Mouse (Mus musculus): ENCODE measurements at regions not wholly inside any gene's neighbourhood (a gene's known extent, or its start where the extent isn't known, plus 50 kb on each side); places are given as distances from the start of the nearest gene placed in this dataset.

GRCm38 (mm10) chr1:35580474-35580873 is 487.7 kb upstream of the Hs6st1 start:
- in situ Hi-C loops (cut with MseI, MboI): no loop called here

GRCm38 (mm10) chr1:35587900-35588299 is 480.3 kb upstream of the Hs6st1 start:
- in situ Hi-C loops (cut with MseI, MboI): no loop called here

- in situ Hi-C loops (cut with MseI, MboI): no loop called here
Observed at GRCm38 (mm10) chr1:35588939-35589338, 479.3 kb upstream of the Hs6st1 start.

GRCm38 (mm10) chr1:35600847-35601246 is 467.4 kb upstream of the Hs6st1 start:
- in situ Hi-C loops (cut with MseI, MboI): no loop called here

- in situ Hi-C loops (cut with MseI, MboI): no loop called here
Observed at GRCm38 (mm10) chr1:35615131-35615530, 453.1 kb upstream of the Hs6st1 start.

- in situ Hi-C loops (cut with MseI, MboI): no loop called here
Observed at GRCm38 (mm10) chr1:35619476-35619875, 448.7 kb upstream of the Hs6st1 start.

- in situ Hi-C loops (cut with MseI, MboI): no loop called here
Observed at GRCm38 (mm10) chr1:35642595-35642994, 425.6 kb upstream of the Hs6st1 start.

GRCm38 (mm10) chr1:35653119-35653956 is 414.9 kb upstream of the Hs6st1 start:
- in situ Hi-C loops (cut with MseI, MboI): no loop called here

- in situ Hi-C loops (cut with MseI, MboI): no loop called here
Observed at GRCm38 (mm10) chr1:35663006-35663405, 405.2 kb upstream of the Hs6st1 start.

- in situ Hi-C loops (cut with MseI, MboI): no loop called here
Observed at GRCm38 (mm10) chr1:35673524-35673923, 394.7 kb upstream of the Hs6st1 start.

GRCm38 (mm10) chr1:35673992-35674391 is 394.2 kb upstream of the Hs6st1 start:
- in situ Hi-C loops (cut with MseI, MboI): no loop called here

GRCm38 (mm10) chr1:35682511-35682949 is 385.7 kb upstream of the Hs6st1 start:
- in situ Hi-C loops (cut with MseI, MboI): no loop called here

- in situ Hi-C loops (cut with MseI, MboI): no loop called here
Observed at GRCm38 (mm10) chr1:35685651-35686050, 382.5 kb upstream of the Hs6st1 start.

GRCm38 (mm10) chr1:35694349-35694748 is 373.9 kb upstream of the Hs6st1 start:
- in situ Hi-C loops (cut with MseI, MboI): no loop called here

GRCm38 (mm10) chr1:35694775-35695591 is 373.2 kb upstream of the Hs6st1 start:
- in situ Hi-C loops (cut with MseI, MboI): no loop called here

- in situ Hi-C loops (cut with MseI, MboI): no loop called here
Observed at GRCm38 (mm10) chr1:35697218-35697617, 371.0 kb upstream of the Hs6st1 start.

- in situ Hi-C loops (cut with MseI, MboI): no loop called here
Observed at GRCm38 (mm10) chr1:35697834-35698500, 370.2 kb upstream of the Hs6st1 start.

GRCm38 (mm10) chr1:35702585-35702984 is 365.6 kb upstream of the Hs6st1 start:
- in situ Hi-C loops (cut with MseI, MboI): no loop called here

- in situ Hi-C loops (cut with MseI, MboI): no loop called here
Observed at GRCm38 (mm10) chr1:35706336-35706735, 361.9 kb upstream of the Hs6st1 start.

GRCm38 (mm10) chr1:35708176-35708788 is 359.9 kb upstream of the Hs6st1 start:
- in situ Hi-C loops (cut with MseI, MboI): no loop called here

GRCm38 (mm10) chr1:35709214-35709613 is 359.0 kb upstream of the Hs6st1 start:
- in situ Hi-C loops (cut with MseI, MboI): no loop called here

GRCm38 (mm10) chr1:35713961-35714360 is 354.2 kb upstream of the Hs6st1 start:
- in situ Hi-C loops (cut with MseI, MboI): no loop called here
